Mouse (Mus musculus) G1E (cell line): ENCODE data around the gene Samd10. TPM values are rescaled to one million over a fixed set of nuclear protein-coding genes. Genes with fewer than 3 reads are reported as not detected.

Experiments
- polyA plus RNA-seq: library from polyadenylated mRNA; stranded (reverse); fragments of >175 nt; gene quantifications from 2 replicates; pipeline ENCODE4 v1.2.3, GENCODE M21; 2012
- total RNA-seq, 2 experiments: library from RNA; stranded (forward) in 1 of 2; stranded (reverse) in 1 of 2; fragments of 200-1000 nt in 1 of 2; fragments of >200 nt in 1 of 2; fragmentation: Nextera tagmentation in 1 of 2; gene quantifications; 2 replicates each; pipeline ENCODE4 v1.2.3; 2014 to 2017

The Samd10 gene
- total and polyA plus RNA-seq, 3 experiments: 2.5 to 10.6 (median 7.6) TPM

Other genes with a start within 250 kb of the Samd10 start
- 22.2 and 22.3 TPM in 2 replicates for gene Zgpat, start 234.3 kb downstream of the Samd10 start, total RNA-seq (2014; fragmentation: Nextera tagmentation)
- gene Zgpat, start 234.3 kb downstream of the Samd10 start, total RNA-seq (2017): 40.0 and 40.5 TPM in 2 replicates
- gene Zgpat, start 234.3 kb downstream of the Samd10 start, polyA plus RNA-seq: 26.0 and 28.1 TPM in 2 replicates
- 32.8 and 35.0 TPM in 2 replicates for gene Arfrp1, start 233.8 kb downstream of the Samd10 start, total RNA-seq (2014; fragmentation: Nextera tagmentation)
- gene Arfrp1, start 233.8 kb downstream of the Samd10 start, total RNA-seq (2017): 28.5 and 32.1 TPM in 2 replicates
- 17.5 and 25.0 TPM in 2 replicates for gene Arfrp1, start 233.8 kb downstream of the Samd10 start, polyA plus RNA-seq
- gene Lime1, start 219.1 kb downstream of the Samd10 start, total RNA-seq (2014; fragmentation: Nextera tagmentation): 13.8 and 16.1 TPM in 2 replicates
- gene Lime1, start 219.1 kb downstream of the Samd10 start, total RNA-seq (2017): 15.3 and 18.9 TPM in 2 replicates
- gene Lime1, start 219.1 kb downstream of the Samd10 start, polyA plus RNA-seq: 23.9 and 29.9 TPM in 2 replicates
- not detected in 2 replicates for gene Zbtb46, start 139.8 kb downstream of the Samd10 start, total RNA-seq (2014; fragmentation: Nextera tagmentation)
- 0.23 and 0.66 TPM in 2 replicates for gene Zbtb46, start 139.8 kb downstream of the Samd10 start, total RNA-seq (2017)
- 0.04 TPM in 1 of 2 replicates, not detected in the other for gene Zbtb46, start 139.8 kb downstream of the Samd10 start, polyA plus RNA-seq
- not detected in 2 replicates for gene Abhd16b, start 106.0 kb downstream of the Samd10 start, total RNA-seq (2014; fragmentation: Nextera tagmentation)
- gene Abhd16b, start 106.0 kb downstream of the Samd10 start, total RNA-seq (2017): not detected in 2 replicates
- not detected in 2 replicates for gene Abhd16b, start 106.0 kb downstream of the Samd10 start, polyA plus RNA-seq
- gene Tpd52l2, start 102.1 kb downstream of the Samd10 start, total RNA-seq (2014; fragmentation: Nextera tagmentation): 56.4 and 65.2 TPM in 2 replicates
- gene Tpd52l2, start 102.1 kb downstream of the Samd10 start, total RNA-seq (2017): 87.1 and 89.2 TPM in 2 replicates
- 45.3 and 47.1 TPM in 2 replicates for gene Tpd52l2, start 102.1 kb downstream of the Samd10 start, polyA plus RNA-seq
- gene Dnajc5, start 78.7 kb downstream of the Samd10 start, total RNA-seq (2014; fragmentation: Nextera tagmentation): 41.9 and 46.4 TPM in 2 replicates
- 49.5 and 52.7 TPM in 2 replicates for gene Dnajc5, start 78.7 kb downstream of the Samd10 start, total RNA-seq (2017)
- gene Dnajc5, start 78.7 kb downstream of the Samd10 start, polyA plus RNA-seq: 34.3 and 34.8 TPM in 2 replicates
- gene Uckl1, start 14.3 kb downstream of the Samd10 start, total RNA-seq (2014; fragmentation: Nextera tagmentation): 51.3 and 66.0 TPM in 2 replicates
- gene Uckl1, start 14.3 kb downstream of the Samd10 start, total RNA-seq (2017): 54.9 and 63.9 TPM in 2 replicates
- gene Uckl1, start 14.3 kb downstream of the Samd10 start, polyA plus RNA-seq: 46.9 and 63.2 TPM in 2 replicates
- 53.1 and 60.8 TPM in 2 replicates for gene Prpf6, start 7.3 kb downstream of the Samd10 start, total RNA-seq (2014; fragmentation: Nextera tagmentation)
- gene Prpf6, start 7.3 kb downstream of the Samd10 start, total RNA-seq (2017): 76.4 and 91.9 TPM in 2 replicates
- 20.3 and 27.8 TPM in 2 replicates for gene Prpf6, start 7.3 kb downstream of the Samd10 start, polyA plus RNA-seq
- 19.9 and 40.5 TPM in 2 replicates for gene Zfp512b, start 6.4 kb downstream of the Samd10 start, total RNA-seq (2014; fragmentation: Nextera tagmentation)
- 16.3 and 19.8 TPM in 2 replicates for gene Zfp512b, start 6.4 kb downstream of the Samd10 start, total RNA-seq (2017)
- gene Zfp512b, start 6.4 kb downstream of the Samd10 start, polyA plus RNA-seq: 88.2 and 90.0 TPM in 2 replicates
- not detected in 2 replicates for gene Gm29797, start 57.8 kb upstream of the Samd10 start, total RNA-seq (2014; fragmentation: Nextera tagmentation)
- gene Gm29797, start 57.8 kb upstream of the Samd10 start, total RNA-seq (2017): not detected in 2 replicates
- gene Gm29797, start 57.8 kb upstream of the Samd10 start, polyA plus RNA-seq: 0.12 TPM in 1 of 2 replicates, not detected in the other
- not detected in 2 replicates for gene Sox18, start 72.4 kb upstream of the Samd10 start, total RNA-seq (2014; fragmentation: Nextera tagmentation)
- gene Sox18, start 72.4 kb upstream of the Samd10 start, total RNA-seq (2017): 0.05 TPM in 1 of 2 replicates, not detected in the other
- gene Sox18, start 72.4 kb upstream of the Samd10 start, polyA plus RNA-seq: 0.04 TPM in 1 of 2 replicates, not detected in the other
- gene Tcea2, start 81.1 kb upstream of the Samd10 start, total RNA-seq (2014; fragmentation: Nextera tagmentation): not detected in 2 replicates
- gene Tcea2, start 81.1 kb upstream of the Samd10 start, total RNA-seq (2017): 1.2 TPM in 2 replicates
- gene Tcea2, start 81.1 kb upstream of the Samd10 start, polyA plus RNA-seq: 0.28 and 0.32 TPM in 2 replicates
- 62.5 TPM in 2 replicates for gene Rgs19, start 94.8 kb upstream of the Samd10 start, total RNA-seq (2014; fragmentation: Nextera tagmentation)
- 49.6 and 52.4 TPM in 2 replicates for gene Rgs19, start 94.8 kb upstream of the Samd10 start, total RNA-seq (2017)
- gene Rgs19, start 94.8 kb upstream of the Samd10 start, polyA plus RNA-seq: 52.2 and 65.5 TPM in 2 replicates
- gene Lkaaear1, start 99.2 kb upstream of the Samd10 start, total RNA-seq (2014; fragmentation: Nextera tagmentation): not detected in 2 replicates
- not detected in 2 replicates for gene Lkaaear1, start 99.2 kb upstream of the Samd10 start, total RNA-seq (2017)
- gene Lkaaear1, start 99.2 kb upstream of the Samd10 start, polyA plus RNA-seq: not detected in 2 replicates
- gene Oprl1, start 115.8 kb upstream of the Samd10 start, total RNA-seq (2014; fragmentation: Nextera tagmentation): not detected in 2 replicates
- gene Oprl1, start 115.8 kb upstream of the Samd10 start, total RNA-seq (2017): 0.23 TPM in 1 of 2 replicates, not detected in the other
- gene Oprl1, start 115.8 kb upstream of the Samd10 start, polyA plus RNA-seq: not detected in 2 replicates
- gene Myt1, start 164.1 kb upstream of the Samd10 start, total RNA-seq (2014; fragmentation: Nextera tagmentation): not detected in 2 replicates
- gene Myt1, start 164.1 kb upstream of the Samd10 start, total RNA-seq (2017): 0.06 and 0.22 TPM in 2 replicates
- not detected in 2 replicates for gene Myt1, start 164.1 kb upstream of the Samd10 start, polyA plus RNA-seq
- 36.9 and 39.3 TPM in 2 replicates for gene Pcmtd2, start 238.6 kb upstream of the Samd10 start, total RNA-seq (2014; fragmentation: Nextera tagmentation)
- gene Pcmtd2, start 238.6 kb upstream of the Samd10 start, total RNA-seq (2017): 33.8 and 42.3 TPM in 2 replicates
- 13.1 and 17.4 TPM in 2 replicates for gene Pcmtd2, start 238.6 kb upstream of the Samd10 start, polyA plus RNA-seq